ENCODE assay signal across 9 mouse cellular contexts in the genomic region with DNA sequence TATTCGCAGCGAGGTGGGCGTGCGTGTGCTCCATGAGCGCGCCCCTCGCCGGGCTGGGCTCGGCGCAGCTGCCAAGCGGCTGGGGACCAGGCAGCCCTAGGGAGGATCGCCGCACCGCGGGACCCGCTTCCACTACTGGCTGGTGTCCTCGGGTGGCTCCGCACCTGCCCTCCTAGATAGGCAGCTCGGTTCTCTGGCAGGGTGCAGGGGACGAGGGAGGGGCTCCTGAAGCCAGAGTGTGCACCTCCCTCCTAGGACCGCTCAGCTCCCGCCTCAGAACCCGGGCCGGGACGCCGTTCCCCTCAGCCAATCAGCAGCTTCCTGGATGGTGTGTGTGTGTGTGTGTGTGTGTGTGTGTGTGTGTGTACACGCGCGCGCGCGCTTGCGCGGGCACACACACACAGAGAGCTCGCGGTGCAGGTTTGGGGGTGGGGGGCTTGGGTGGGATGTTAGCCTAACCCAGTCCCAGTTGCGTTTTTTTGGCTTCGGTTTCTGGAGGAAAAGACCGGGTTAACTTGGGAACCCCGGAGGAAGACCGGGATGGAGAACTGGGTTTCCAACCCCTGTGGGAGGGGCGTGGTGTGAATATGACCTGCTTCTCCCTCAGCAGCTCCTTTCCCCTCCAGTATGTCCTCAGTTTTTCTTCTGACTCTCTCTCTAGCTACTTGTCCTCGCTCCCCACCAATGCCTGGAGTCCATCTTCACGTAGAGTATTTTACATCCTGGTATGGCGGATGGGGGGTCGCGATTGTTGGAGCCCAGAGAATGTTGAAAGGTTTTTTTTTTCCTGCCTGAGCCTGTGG. TPM values are rescaled to one million over a fixed set of nuclear protein-coding genes. Genes with fewer than 3 reads are reported as not detected.
DNase-seq lines count a peak whose midpoint lies in the region; ATAC-seq and TF ChIP-seq lines count a peak whose summit lies in the region.
"Had no signal": no experiment of that assay in that cellular context is flagged by ENCODE, and none has a peak within 500 bp of the region (broad histone marks: within the 10 kb centered on the region; RNA-seq: fewer than 3 reads in every experiment).

A gene (minus strand): TSS at position 263 of the 803 bp plus-strand sequence.

- peak; percentile 65 for ATAC-seq in heart, embryonic 12.5 days (ENCODE audit: insufficient number of reproducible peaks, low FRiP score)
- ATAC-seq in neural tube, embryonic 14.5 days (ENCODE audit: low read depth) = peak; percentile 95

- peaks cover 9% of the 10 kb centered on the region; the same call in 1 of the 2 replicates for H3K4me1 ChIP-seq in heart, embryonic 12.5 days (replicated peaks)
- H3K4me1 ChIP-seq in neural tube, embryonic 14.5 days (ENCODE audit: control insufficient read depth, insufficient read depth, low read length) = no peaks in the 10 kb centered on the region; the same call in 1 of the 2 replicates

- intact Hi-C loops in left cerebral cortex, postnatal 25 days (cut with DNase I) = no loop called here
- intact Hi-C loops in gastrocnemius, postnatal 14 days (cut with DNase I; ENCODE audit: low total_unique reads) = no loop called here

- no peak within 1 kb of the TSS for H3K27ac ChIP-seq in heart, embryonic 12.5 days (ENCODE audit: poor library complexity, severe bottlenecking)
- H3K27ac ChIP-seq in neural tube, embryonic 14.5 days (ENCODE audit: low read depth, low read length) = peak within 1 kb of the TSS; percentile 82
- H3K27ac ChIP-seq: liver, embryonic 14.5 days had no signal

- no peaks in the 10 kb centered on the region for H3K9me3 ChIP-seq in heart, embryonic 12.5 days (replicated peaks)
- H3K9me3 ChIP-seq in neural tube, embryonic 14.5 days (ENCODE audit: control insufficient read depth, low read length) = no peaks in the 10 kb centered on the region

- H3K9ac ChIP-seq in heart, embryonic 12.5 days = peak within 1 kb of the TSS; percentile 47; the same call in 1 of the 2 replicates
- H3K9ac ChIP-seq in neural tube, embryonic 14.5 days (replicated peaks; ENCODE audit: low read depth, low read length) = peak within 1 kb of the TSS; percentile 68
- H3K9ac ChIP-seq: liver, embryonic 14.5 days had no signal

- DNase-seq in heart, adult 11 months = no peak
- peak; percentile 93 for DNase-seq in brain, embryonic 14.5 days (ENCODE audit: low read depth)
- DNase-seq in frontal cortex, postnatal 25 days (ENCODE audit: low spot score in 2 of 2) = peak; percentile 6 to 11
- DNase-seq in left cerebral cortex, postnatal 25 days (ENCODE audit: low spot score in 2 of 2) = peak; percentile 31 to 35
- no peak for DNase-seq in thymus, postnatal 25 days
- no peak for DNase-seq in gastrocnemius, postnatal 14 days

- H3K4me2 ChIP-seq in heart, embryonic 12.5 days = peak within 1 kb of the TSS; percentile 82
- peak within 1 kb of the TSS; percentile 61 for H3K4me2 ChIP-seq in neural tube, embryonic 14.5 days (ENCODE audit: low read depth, low read length)

- H3K36me3 ChIP-seq in heart, embryonic 12.5 days = no peaks in the 10 kb centered on the region
- H3K36me3 ChIP-seq in neural tube, embryonic 14.5 days (ENCODE audit: control insufficient read depth, insufficient read depth, low read length) = no peaks in the 10 kb centered on the region

- TF ChIP-seq POLR2A in brain, embryonic 14.5 days (IDR thresholded peaks at IDR 0.05; ENCODE audit: borderline replicate concordance, extremely low read depth, insufficient read depth, insufficient read length, poor library complexity, severe bottlenecking) = no peak; the same call in 1 of the 2 replicates

- under 1% methylated on average over 47 of the region's 47 CpGs for WGBS in heart, embryonic 12.5 days
- WGBS in neural tube, embryonic 14.5 days = under 1% methylated on average over 37 of the region's 47 CpGs

- TF ChIP-seq CTCF in brain, embryonic 14.5 days (IDR thresholded peaks at IDR 0.05; ENCODE audit: borderline replicate concordance, extremely low read depth, insufficient read depth, insufficient read length) = no peak

- H3K4me3 ChIP-seq in heart, embryonic 12.5 days = peak within 1 kb of the TSS; percentile 49
- peak within 1 kb of the TSS; percentile 51 for H3K4me3 ChIP-seq in neural tube, embryonic 14.5 days (ENCODE audit: low read depth, low read length)

- H3K27me3 ChIP-seq in heart, embryonic 12.5 days (replicated peaks) = peaks cover 81% of the 10 kb centered on the region
- peaks cover 10% of the 10 kb centered on the region for H3K27me3 ChIP-seq in neural tube, embryonic 14.5 days (ENCODE audit: control insufficient read depth, insufficient read depth, low read length)

RNA-seq across cellular contexts. Expression of the gene that starts here (rescaled TPM):
- polyA plus RNA-seq in heart, embryonic 12.5 days (2016; fragmentation: Nextera tagmentation; extraction: Ambion mirVana) = not detected in 2 replicates
- 6.7 and 10.8 TPM in 2 replicates for polyA plus RNA-seq in brain, embryonic 14.5 days (2012; rRNA removed)
- 1 to 10 TPM in 1 of 2 experiments, under 1 TPM in 1; 0.46 to 1.3 TPM for total RNA-seq in left cerebral cortex, postnatal 25 days (2021)
- polyA plus RNA-seq in neural tube, embryonic 14.5 days (2014; fragmentation: Nextera tagmentation; extraction: Ambion mirVana) = 12.3 and 13.9 TPM in 2 replicates
- not detected for total RNA-seq in gastrocnemius, postnatal 14 days (2021)
- polyA plus RNA-seq: liver, embryonic 14.5 days had no signal

Comparison
In these comparisons a context has a peak if more than half of its experiments do, and no peak if none do; other contexts are left out.
1. Peak in ATAC-seq, H3K4me3 ChIP-seq, H3K9ac ChIP-seq and H3K4me2 ChIP-seq in heart, embryonic 12.5 days; RNA of the gene not detected or under 1 TPM.
2. DNase-seq: peak in brain, embryonic 14.5 days (single experiment), frontal cortex, postnatal 25 days (2 of 2) and left cerebral cortex, postnatal 25 days (2 of 2); none in heart, adult 11 months (single experiment), thymus, postnatal 25 days (single experiment) and gastrocnemius, postnatal 14 days (single experiment).